Mouse (Mus musculus) adrenal gland, postnatal 14 days (tissue): Measurements from ENCODE around the gene Rnf10. TPM values are rescaled to one million over a fixed set of nuclear protein-coding genes. Genes with fewer than 3 reads are reported as not detected.
A peak's percentile ranks its signal among the peaks of the same experiment; 100 is the strongest.

Experiments
- DNase-seq: peaks from one replicate; pipeline ENCODE4 v3.0.0; 2021; ENCODE audit warnings: mixed read lengths
- total RNA-seq: library from RNA; stranded (reverse); gene quantifications from 2 replicates; pipeline ENCODE4 v1.2.3, GENCODE M21; 2021

The Rnf10 gene
- total RNA-seq, 1 experiment from 2014 or later: 262 TPM

DNA sequence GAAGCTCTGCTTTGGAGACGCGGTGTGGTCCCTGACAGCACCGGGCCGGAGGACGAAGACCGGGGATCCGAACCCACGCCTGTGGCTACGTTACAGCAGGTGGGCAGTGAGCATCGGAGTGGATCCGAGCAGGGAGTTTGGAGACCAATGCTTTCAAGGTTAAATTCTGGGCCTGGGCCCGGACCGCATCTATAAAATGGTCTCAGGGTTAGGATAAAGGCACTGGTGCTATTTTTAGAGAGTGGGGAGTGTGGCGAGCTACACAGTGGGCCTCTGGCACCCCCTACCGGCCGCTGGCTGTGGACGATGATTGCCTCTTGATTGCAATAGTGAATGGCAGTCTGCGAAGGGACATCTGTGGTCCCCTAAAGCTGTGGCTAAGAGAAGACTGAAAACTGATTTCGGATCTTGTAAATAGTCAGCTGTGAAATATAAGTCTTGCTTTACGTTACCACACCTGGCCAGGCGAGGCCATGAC is 36.9 kb downstream of the Rnf10 start, which contains the start of gene Pop5:
TSS of gene Pop5 (plus strand) at position 51 of the 478 bp plus-strand sequence.
- peak; percentile 94 for DNase-seq

GRCm38 (mm10) chr5:115235323-115235771 is 37.4 kb downstream of the Rnf10 start:
- peak; percentile 79 for DNase-seq

- no peak for DNase-seq
Measured at GRCm38 (mm10) chr5:115234519-115234918, 38.2 kb downstream of the Rnf10 start.

DNA sequence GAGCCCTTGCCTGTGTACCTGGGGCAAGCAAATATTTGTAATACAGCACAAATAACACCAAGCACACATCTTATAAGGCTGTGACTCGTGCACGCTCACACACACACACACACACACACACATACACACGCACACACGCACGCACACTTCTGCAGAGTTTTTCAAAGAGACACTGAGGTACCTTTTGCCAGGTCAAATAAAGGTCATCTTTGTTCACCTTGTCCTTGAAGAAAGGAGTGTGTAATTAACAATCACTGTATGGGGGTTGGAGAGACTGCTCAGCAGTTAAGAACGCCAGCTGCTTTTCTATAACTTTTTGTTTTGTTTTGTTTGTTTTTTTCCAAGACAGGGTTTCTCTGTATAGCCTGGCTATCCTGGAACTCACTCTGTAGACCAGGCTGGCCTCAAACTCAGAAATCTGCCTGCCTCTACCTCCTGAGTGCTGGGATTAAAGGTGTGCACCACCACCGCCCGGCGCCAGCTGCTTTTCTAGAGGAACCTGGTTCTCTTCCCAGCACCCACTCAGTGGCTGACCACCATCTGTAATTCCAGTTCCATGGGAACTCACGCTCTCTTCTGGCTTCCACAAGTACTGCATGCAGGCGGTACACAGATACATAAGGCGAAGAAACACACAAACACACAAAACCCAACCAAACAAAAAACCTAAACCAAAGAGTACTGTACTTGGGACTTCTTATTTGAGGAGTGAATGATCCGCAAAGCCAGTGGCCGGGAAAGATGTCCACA is 39.5 kb downstream of the Rnf10 start:
- DNase-seq: no peak

- no peak for DNase-seq
Measured at GRCm38 (mm10) chr5:115232516-115232915, 40.2 kb downstream of the Rnf10 start.

- no peak for DNase-seq
Measured at GRCm38 (mm10) chr5:115231552-115232120, 41.1 kb downstream of the Rnf10 start.

DNA sequence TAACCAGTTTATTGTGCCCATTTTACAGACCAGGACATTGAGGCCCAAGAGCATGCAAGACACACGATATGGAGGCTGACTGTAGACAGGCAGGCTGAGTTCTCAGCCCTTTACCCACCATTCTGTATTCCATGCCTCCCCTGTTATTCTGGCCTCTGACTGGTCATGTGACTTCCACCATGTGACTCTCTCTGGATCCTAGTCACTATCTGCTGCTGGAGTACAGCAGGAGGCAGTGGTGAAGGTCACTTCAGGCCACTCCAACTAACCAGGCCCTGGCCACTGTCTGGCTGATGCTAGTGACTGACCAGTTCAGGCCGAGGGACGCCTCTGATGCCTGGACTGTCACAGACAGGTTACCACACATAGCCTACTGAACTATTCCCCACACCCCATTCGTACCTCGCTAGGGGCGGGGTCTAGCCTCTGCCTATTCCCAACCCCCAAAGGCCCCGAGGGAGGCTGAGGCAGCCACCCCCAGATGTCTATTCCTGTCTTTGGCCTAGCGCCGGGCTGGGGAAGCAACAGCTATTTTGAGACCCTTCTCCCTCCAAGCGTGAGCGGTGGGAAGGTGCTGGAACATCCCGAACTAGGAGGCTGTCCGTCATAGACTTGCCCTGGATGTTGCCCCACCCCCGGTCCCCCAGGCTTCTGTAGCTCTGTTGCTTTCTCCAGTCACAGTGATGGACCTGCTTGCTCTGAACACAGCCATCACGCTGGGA is 41.7 kb downstream of the Rnf10 start:
- no peak for DNase-seq

GRCm38 (mm10) chr5:115222485-115222884 is 50.2 kb downstream of the Rnf10 start:
- peak; percentile 6 for DNase-seq

DNA sequence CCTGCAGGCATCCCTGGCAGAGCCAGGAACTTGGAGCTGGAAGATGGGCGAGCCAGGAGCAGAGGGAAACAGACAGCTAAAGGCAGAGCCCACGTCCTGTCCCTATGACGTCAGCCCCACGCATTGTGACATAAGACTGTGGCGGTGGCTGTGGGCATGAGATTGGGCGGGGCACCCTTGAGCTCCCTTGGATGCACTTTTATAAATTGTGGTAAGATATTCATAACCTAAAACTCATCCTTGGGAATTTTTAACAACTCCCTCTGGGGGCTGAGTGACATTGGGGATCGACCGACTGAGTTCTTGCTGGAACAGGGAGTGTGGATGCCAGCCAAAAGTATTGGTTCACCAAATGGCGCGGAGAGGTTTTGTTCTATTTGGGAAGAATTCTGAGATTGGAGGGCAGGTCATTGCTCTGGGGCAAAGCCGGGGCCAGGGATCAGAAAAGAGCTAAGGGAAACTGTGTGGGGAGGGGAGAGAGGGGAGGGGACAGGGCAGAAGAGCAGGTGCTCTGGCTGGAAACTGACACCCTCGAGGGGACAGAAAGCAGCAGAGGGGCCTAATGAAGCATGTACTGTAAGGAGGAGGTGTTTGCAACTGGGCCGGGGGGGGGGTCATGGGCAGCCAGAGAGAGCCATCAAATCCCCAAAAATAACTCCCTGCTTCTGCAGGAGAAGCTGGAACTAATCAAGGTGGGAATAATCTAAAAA is 51.6 kb downstream of the Rnf10 start:
- no peak for DNase-seq

DNA sequence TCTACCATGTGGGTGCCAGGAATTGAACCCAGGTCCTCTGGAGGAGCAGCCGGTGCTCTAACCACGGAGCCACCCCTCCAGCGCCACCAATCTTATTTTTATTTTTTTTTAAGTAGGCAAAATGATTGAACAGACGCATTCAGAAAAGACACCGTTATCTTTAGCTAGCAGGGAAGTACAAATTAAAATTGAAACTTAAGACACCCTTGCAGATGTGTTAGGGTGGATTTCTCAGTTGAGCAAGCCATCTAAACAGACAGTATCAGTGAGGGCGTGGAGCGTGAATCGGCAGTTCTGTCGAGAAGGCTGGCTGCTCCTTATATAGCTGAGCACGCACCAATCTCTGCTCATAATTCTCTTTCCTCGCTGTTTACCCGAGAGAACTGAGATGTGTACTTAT is 54.7 kb downstream of the Rnf10 start:
- DNase-seq: no peak

GRCm38 (mm10) chr5:115215273-115216185 is 57.2 kb downstream of the Rnf10 start:
- no peak for DNase-seq

GRCm38 (mm10) chr5:115214864-115215263 is 57.8 kb downstream of the Rnf10 start:
- DNase-seq: peak; percentile 20

- peak; percentile 17 for DNase-seq
Measured at GRCm38 (mm10) chr5:115212861-115213260, 59.8 kb downstream of the Rnf10 start.

DNA sequence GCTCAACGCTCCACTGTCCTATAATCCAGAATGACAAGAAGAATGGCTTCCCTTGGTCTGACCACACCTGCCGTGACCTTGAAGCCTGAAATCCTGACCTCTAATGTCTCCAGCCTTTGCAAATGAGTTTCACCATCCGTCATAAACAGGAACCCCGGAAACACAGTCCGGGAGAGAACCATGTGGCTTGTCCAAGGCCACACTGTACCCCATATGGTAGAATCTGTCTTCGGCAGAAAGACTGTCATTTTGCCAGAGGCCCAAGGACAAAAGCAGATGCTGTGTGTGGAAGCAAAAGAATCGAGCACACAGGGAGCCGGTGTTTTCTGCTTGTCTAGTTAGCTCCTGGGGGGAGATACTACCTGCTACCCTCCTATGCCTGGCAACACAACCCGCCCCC is 60.2 kb downstream of the Rnf10 start:
- DNase-seq: peak; percentile 59

- peak; percentile 48 for DNase-seq
Measured at GRCm38 (mm10) chr5:115210380-115210779, 62.3 kb downstream of the Rnf10 start.

GRCm38 (mm10) chr5:115208601-115209000 is 64.1 kb downstream of the Rnf10 start:
- peak; percentile 1 for DNase-seq

GRCm38 (mm10) chr5:115207892-115208291 is 64.8 kb downstream of the Rnf10 start:
- peak; percentile 1 for DNase-seq

DNA sequence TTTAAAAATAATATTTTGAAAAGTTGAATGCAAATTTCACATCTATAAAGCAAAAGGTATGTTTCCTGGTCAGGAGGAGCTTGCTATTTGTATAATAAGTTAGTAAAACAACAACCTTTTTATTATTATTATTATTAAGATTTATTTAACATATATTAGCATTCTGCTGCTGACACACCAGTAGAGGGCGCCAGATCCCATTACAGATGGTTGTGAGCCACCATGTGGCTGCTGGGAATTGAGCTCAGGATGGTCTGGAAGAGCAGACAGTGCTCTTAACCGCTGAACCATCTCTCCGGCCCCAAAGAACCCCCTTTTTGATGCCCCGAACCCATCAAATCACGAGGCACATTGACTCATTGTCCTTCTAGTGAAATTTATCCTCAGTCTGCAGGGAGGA is 65.5 kb downstream of the Rnf10 start:
- peak; percentile 1 for DNase-seq

GRCm38 (mm10) chr5:115204562-115205311 is 68.0 kb downstream of the Rnf10 start:
- peak; percentile 32 for DNase-seq
